In genomic region chr14:122214126-122214525, GRCm38 (mm10) we compare ENCODE assay signal across 18 mouse cellular contexts.
"Had no signal": no experiment of that assay in that cellular context is flagged by ENCODE, and none has a peak within 500 bp of the region (broad histone marks: within the 10 kb centered on the region; RNA-seq: fewer than 3 reads in every experiment).

No protein-coding gene starts in this region.

- H3K36me3 ChIP-seq: lung, embryonic 15.5 days; neural tube, embryonic 12.5 days; stomach, embryonic 15.5 days had no signal

- H3K4me3 ChIP-seq: lung, embryonic 15.5 days; megakaryocyte, embryonic 14.5 days; neural tube, embryonic 12.5 days; stomach, embryonic 15.5 days had no signal

- H3K27me3 ChIP-seq: lung, embryonic 15.5 days; megakaryocyte, embryonic 14.5 days; neural tube, embryonic 12.5 days; stomach, embryonic 15.5 days had no signal

- H3K4me2 ChIP-seq: lung, embryonic 15.5 days; midbrain, embryonic 11.5 days; neural tube, embryonic 12.5 days; stomach, embryonic 15.5 days had no signal

- H3K9me3 ChIP-seq: lung, embryonic 15.5 days; neural tube, embryonic 12.5 days; stomach, embryonic 15.5 days had no signal

- H3K9ac ChIP-seq: liver, postnatal 0 days; lung, embryonic 15.5 days; neural tube, embryonic 12.5 days; stomach, embryonic 15.5 days had no signal

- ATAC-seq: liver, postnatal 0 days; lung, postnatal 0 days; midbrain, embryonic 16.5 days had no signal

- H3K27ac ChIP-seq: lung, embryonic 15.5 days; macrophage; neural tube, embryonic 12.5 days; stomach, embryonic 15.5 days; stomach, postnatal 0 days had no signal

- DNase-seq: liver, postnatal 0 days; lung, adult 2 months; lung, postnatal 14 days; lung, postnatal 36 days; midbrain, embryonic 14.5 days; right cerebral cortex, postnatal 14 days; thymus, adult 2 months; thymus, postnatal 25 days; thymus, postnatal 4 days had no signal

- H3K4me1 ChIP-seq: lung, embryonic 15.5 days; neural tube, embryonic 12.5 days; stomach, embryonic 15.5 days had no signal
